ENCODE assay signal across 9 mouse cellular contexts in the genomic region with DNA sequence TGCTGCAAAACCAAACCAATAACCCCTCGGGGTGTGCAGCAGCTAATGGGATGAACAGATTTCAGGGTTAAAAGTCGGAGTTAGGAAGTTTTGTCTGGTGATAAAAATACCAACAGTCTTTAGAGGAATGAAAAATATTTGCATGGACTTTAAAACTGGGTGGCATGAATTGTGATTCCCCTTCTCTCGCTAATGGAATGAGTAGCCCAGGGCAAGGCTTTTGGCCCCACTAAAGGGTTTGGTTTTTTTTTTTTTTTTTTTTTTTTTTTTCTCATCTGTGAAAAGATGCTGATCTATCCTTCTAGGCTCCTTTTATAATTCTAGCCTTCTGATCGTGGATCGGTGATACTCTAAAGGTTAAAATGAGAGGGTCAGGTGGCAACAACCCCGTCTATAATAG. TPM values are rescaled to one million over a fixed set of nuclear protein-coding genes. Genes with fewer than 3 reads are reported as not detected.
DNase-seq lines count a peak whose midpoint lies in the region; ATAC-seq and TF ChIP-seq lines count a peak whose summit lies in the region.
"Had no signal": no experiment of that assay in that cellular context is flagged by ENCODE, and none has a peak within 500 bp of the region (broad histone marks: within the 10 kb centered on the region; RNA-seq: fewer than 3 reads in every experiment).

No protein-coding gene starts in this region.

- no peak for DNase-seq in gastrocnemius, adult 2 months
- DNase-seq in gastrocnemius, postnatal 36 days, result no peak
- DNase-seq in liver, result no peak
- no peak for DNase-seq in gastrocnemius, postnatal 14 days
- DNase-seq: thymus, adult 2 months had no signal

- 0 out of 2 replicates have a peak, but pooled peaks cover 6% of the 10 kb centered on the region for H3K36me3 ChIP-seq in liver, embryonic 15.5 days (replicated peaks)
- H3K36me3 ChIP-seq in forebrain, embryonic 13.5 days (ENCODE audit: poor library complexity, severe bottlenecking), result no peaks in the 10 kb centered on the region
- H3K36me3 ChIP-seq in midbrain, embryonic 15.5 days (replicated peaks), result no peaks in the 10 kb centered on the region

- H3K9me3 ChIP-seq in liver, embryonic 15.5 days (replicated peaks), result no peaks in the 10 kb centered on the region
- no peaks in the 10 kb centered on the region for H3K9me3 ChIP-seq in forebrain, embryonic 13.5 days (replicated peaks)
- H3K9me3 ChIP-seq in midbrain, embryonic 15.5 days, result no peaks in the 10 kb centered on the region

- intact Hi-C loops in gastrocnemius, adult 2 months (cut with DNase I), result loop anchor here (2.0 kb wide), 1 partner anchor 191 kb away; no protein-coding TSS in a partner anchor
- intact Hi-C loops in gastrocnemius, postnatal 36 days (cut with DNase I), result no loop called here
- intact Hi-C loops in gastrocnemius, postnatal 14 days (cut with DNase I; ENCODE audit: low total_unique reads), result no loop called here

- H3K4me2 ChIP-seq in liver, embryonic 15.5 days, result no peak overlapping the region
- peak overlapping the region; percentile 42 for H3K4me2 ChIP-seq in forebrain, embryonic 13.5 days
- H3K4me2 ChIP-seq in midbrain, embryonic 15.5 days, result no peak overlapping the region

- no peak for TF ChIP-seq CTCF in gastrocnemius, adult 2 months (IDR thresholded peaks at IDR 0.05)

- 55% methylated on average over 6 of the region's 6 CpGs for WGBS in liver, embryonic 15.5 days (ENCODE audit: insufficient replicate concordance)
- WGBS in forebrain, embryonic 13.5 days, result 37% methylated on average over 6 of the region's 6 CpGs
- 53% methylated on average over 6 of the region's 6 CpGs for WGBS in midbrain, embryonic 15.5 days

- no peak for ATAC-seq in liver, embryonic 15.5 days (ENCODE audit: insufficient read depth)
- no peak for ATAC-seq in forebrain, embryonic 13.5 days
- ATAC-seq in midbrain, embryonic 15.5 days (replicated peaks), result no peak
- ATAC-seq in megakaryocyte-erythroid progenitor cell, adult 5-6 weeks (replicated peaks; ENCODE audit: low FRiP score, low TSS enrichment, poor library complexity, severe bottlenecking), result no peak

- peak overlapping the region; percentile 86 for H3K4me3 ChIP-seq in gastrocnemius, adult 2 months
- no peak overlapping the region for H3K4me3 ChIP-seq in liver, embryonic 15.5 days (replicated peaks)
- H3K4me3 ChIP-seq in forebrain, embryonic 13.5 days, result no peak overlapping the region
- H3K4me3 ChIP-seq in midbrain, embryonic 15.5 days, result no peak overlapping the region

- H3K27me3 ChIP-seq in liver, embryonic 15.5 days, result peaks cover 18% of the 10 kb centered on the region
- peaks cover 26% of the 10 kb centered on the region for H3K27me3 ChIP-seq in forebrain, embryonic 13.5 days
- H3K27me3 ChIP-seq in midbrain, embryonic 15.5 days (replicated peaks), result no peaks in the 10 kb centered on the region

- H3K4me1 ChIP-seq in liver, embryonic 15.5 days (replicated peaks), result peaks cover 29% of the 10 kb centered on the region
- H3K4me1 ChIP-seq in forebrain, embryonic 13.5 days, result peaks cover 39% of the 10 kb centered on the region
- H3K4me1 ChIP-seq in midbrain, embryonic 15.5 days, result peaks cover 31% of the 10 kb centered on the region

- peak overlapping the region; percentile 95 for H3K27ac ChIP-seq in gastrocnemius, adult 2 months
- H3K27ac ChIP-seq in liver, embryonic 15.5 days (replicated peaks), result 0 out of 2 replicates have a peak overlapping the region, but pooled peaks have one; percentile 33
- peak overlapping the region; percentile 80 for H3K27ac ChIP-seq in forebrain, embryonic 13.5 days
- H3K27ac ChIP-seq in midbrain, embryonic 15.5 days, result peak overlapping the region; percentile 60

- no peak overlapping the region for H3K9ac ChIP-seq in liver, embryonic 15.5 days
- H3K9ac ChIP-seq in forebrain, embryonic 13.5 days, result 0 out of 2 replicates have a peak overlapping the region, but pooled peaks have one; percentile 30
- no peak overlapping the region for H3K9ac ChIP-seq in midbrain, embryonic 15.5 days

RNA-seq across cellular contexts. Expression of gene Dusp6, which starts 6.7 kb away (rescaled TPM):
- 10 to 100 TPM; 12.8 TPM for total RNA-seq in gastrocnemius, adult 2 months (2021)
- 10 to 100 TPM; 16.4 to 17.4 TPM for total RNA-seq in gastrocnemius, postnatal 36 days (2021)
- 19.1 and 25.6 TPM in 2 replicates for polyA plus RNA-seq in liver, embryonic 15.5 days (2015; fragmentation: Nextera tagmentation; extraction: Ambion mirVana)
- polyA plus RNA-seq in forebrain, embryonic 13.5 days (2015; fragmentation: Nextera tagmentation; extraction: Ambion mirVana), result 24.9 and 26.8 TPM in 2 replicates
- polyA plus RNA-seq in midbrain, embryonic 15.5 days (2015; fragmentation: Nextera tagmentation; extraction: Ambion mirVana), result 27.0 and 28.3 TPM in 2 replicates
- 10 to 100 TPM; 26.7 to 27.7 TPM for total RNA-seq in gastrocnemius, postnatal 14 days (2021)
- total RNA-seq in megakaryocyte-erythroid progenitor cell, adult 5-6 weeks (2014; fragmentation: Nextera tagmentation), result 5.4 and 14.8 TPM in 2 replicates
- 20.6 and 20.9 TPM in 2 replicates for total RNA-seq in megakaryocyte-erythroid progenitor cell, adult 5-6 weeks (2017)

Comparison
In these comparisons a context has a peak if more than half of its experiments do, and no peak if none do; other contexts are left out.
1. H3K27ac ChIP-seq: peak in every context shown above with its lines; median percentile 95 in gastrocnemius, adult 2 months; 80 in forebrain, embryonic 13.5 days; 60 in midbrain, embryonic 15.5 days; 33 in liver, embryonic 15.5 days.